Mouse (Mus musculus): ENCODE results near the gene Epb41.

GRCm38 (mm10) chr4:132075796-132076195, 675 bp upstream of the Epb41 start:
- no peak for TF ChIP-seq POLR2A (IDR thresholded peaks at IDR 0.05; ENCODE audit: extremely low read depth, insufficient read depth, low read length)
- no peak for TF ChIP-seq CTCF (IDR thresholded peaks at IDR 0.05; ENCODE audit: low read depth, low read length)

All from liver, adult 2 months (tissue).